Mouse (Mus musculus) splenic B cell, adult 2 months (primary cell): ENCODE data around the gene Zfp524.
"Not testable (repeated sequence)": the region's sequence is repeated elsewhere in the genome, so short reads cannot be mapped to it uniquely, and the experiment has no call there.

Experiments used
- DNase-seq: peaks from one replicate; pipeline ENCODE4 v3.0.0-alpha.2; 2011; ENCODE audit warnings: low read depth, low spot score
- H3K27me3 ChIP-seq: 2 replicates; pipeline ENCODE4 v1.6.1; 2012; ENCODE audit warnings: mild to moderate bottlenecking, low read length, moderate library complexity, mixed read lengths; ENCODE audit not compliant: control insufficient read depth, poor library complexity, insufficient read depth, severe bottlenecking
- H3K36me3 ChIP-seq: 2 replicates; pipeline ENCODE4 v1.6.1; 2012; ENCODE audit warnings: mild to moderate bottlenecking, low read length, moderate library complexity, mixed read lengths; ENCODE audit not compliant: control insufficient read depth, poor library complexity, insufficient read depth, severe bottlenecking

The Zfp524 gene

GRCm38 (mm10) chr7:4999876-5000275 is 14.3 kb upstream of the Zfp524 start:
- DNase-seq, result peak; percentile 61
- Histone ChIP-seq H3K36me3 (no peaks in the 10 kb centered on the region), H3K27me3 (no peaks in the 10 kb centered on the region)

GRCm38 (mm10) chr7:5002876-5003275 is 11.3 kb upstream of the Zfp524 start:
- H3K27me3 ChIP-seq, H3K36me3 ChIP-seq, DNase-seq: not testable (repeated sequence)

- H3K36me3 ChIP-seq, result peaks cover 21% of the 10 kb centered on the region
- no peak for DNase-seq
- H3K27me3 ChIP-seq, result no peaks in the 10 kb centered on the region
These were observed 6.0 kb upstream of the Zfp524 start for GRCm38 (mm10) chr7:5008229-5008628.

GRCm38 (mm10) chr7:5012681-5013513 is 1.3 kb upstream of the Zfp524 start:
- Histone ChIP-seq H3K27me3 (no peaks in the 10 kb centered on the region), H3K36me3 (peaks cover 19% of the 10 kb centered on the region)
- DNase-seq, result no peak

GRCm38 (mm10) chr7:5015118-5016001 is 1.1 kb downstream of the Zfp524 start, which contains the start of gene Gm44973:
Gene Gm44973 (plus strand): TSS chr7:5015496.
- peaks cover 12% of the 10 kb centered on the region; the same call in 1 of the 2 replicates for H3K36me3 ChIP-seq
- no peaks in the 10 kb centered on the region for H3K27me3 ChIP-seq
- DNase-seq, result peak; percentile 95

GRCm38 (mm10) chr7:5016057-5016456 is 1.8 kb downstream of the Zfp524 start:
- H3K36me3 ChIP-seq, result peaks cover 8% of the 10 kb centered on the region; the same call in 1 of the 2 replicates
- DNase-seq, result no peak
- H3K27me3 ChIP-seq, result no peaks in the 10 kb centered on the region

- DNase-seq, result no peak
- Histone ChIP-seq H3K36me3 (no peaks in the 10 kb centered on the region; the same call in 1 of the 2 replicates), H3K27me3 (no peaks in the 10 kb centered on the region)
These were observed 2.7 kb downstream of the Zfp524 start for GRCm38 (mm10) chr7:5016920-5017319.

GRCm38 (mm10) chr7:5017352-5017751 is 3.1 kb downstream of the Zfp524 start:
- H3K27me3 ChIP-seq, result no peaks in the 10 kb centered on the region
- no peaks in the 10 kb centered on the region; the same call in 1 of the 2 replicates for H3K36me3 ChIP-seq
- peak; percentile 30 for DNase-seq

- Histone ChIP-seq H3K27me3 (no peaks in the 10 kb centered on the region), H3K36me3 (no peaks in the 10 kb centered on the region)
- DNase-seq, result no peak
These were observed 3.7 kb downstream of the Zfp524 start for GRCm38 (mm10) chr7:5017931-5018330.

- DNase-seq, H3K27me3 ChIP-seq, H3K36me3 ChIP-seq: not testable (repeated sequence)
These were observed 5.4 kb downstream of the Zfp524 start for GRCm38 (mm10) chr7:5019576-5019975.

- peak; percentile 99 for DNase-seq
- no peaks in the 10 kb centered on the region for H3K36me3 ChIP-seq
These were observed 5.9 kb downstream of the Zfp524 start, which contains the start of the genes Zfp865 and Ccdc106 for GRCm38 (mm10) chr7:5020000-5020681. Gene Zfp865 (plus strand): TSS chr7:5020376. Gene Ccdc106 (plus strand): TSS chr7:5020553.

GRCm38 (mm10) chr7:5020685-5021084 is 6.5 kb downstream of the Zfp524 start:
- no peak for DNase-seq
- H3K36me3 ChIP-seq, result no peaks in the 10 kb centered on the region
- H3K27me3 ChIP-seq, result no peaks in the 10 kb centered on the region

More at GRCm38 (mm10) chr7:5020000-5020681, 5.9 kb downstream of the Zfp524 start, which contains the start of the genes Zfp865 and Ccdc106:
- no peaks in the 10 kb centered on the region for H3K27me3 ChIP-seq

GRCm38 (mm10) chr7:5021197-5021596 is 7.0 kb downstream of the Zfp524 start:
- no peaks in the 10 kb centered on the region for H3K27me3 ChIP-seq
- H3K36me3 ChIP-seq, result no peaks in the 10 kb centered on the region
- no peak for DNase-seq

GRCm38 (mm10) chr7:5029543-5029942 is 15.3 kb downstream of the Zfp524 start:
- Histone ChIP-seq H3K36me3 (peaks cover 32% of the 10 kb centered on the region), H3K27me3 (no peaks in the 10 kb centered on the region)
- no peak for DNase-seq
